Mouse (Mus musculus) MEL (cell line): Measurements from ENCODE around the gene Ddrgk1. TPM values are rescaled to one million over a fixed set of nuclear protein-coding genes. Genes with fewer than 3 reads are reported as not detected.

Experiments
- DNase-seq: peaks from one replicate; pipeline ENCODE4 v3.0.0; 2011; ENCODE audit warnings: low read depth, low spot score
- H3K27ac ChIP-seq: 2 replicates; pipeline ENCODE4 v1.5.1; 2012; ENCODE audit warnings: low read depth, mild to moderate bottlenecking, control low read depth, low read length, moderate library complexity; ENCODE audit not compliant: control insufficient read depth
- H3K27me3 ChIP-seq, 2 experiments: fragments of 150-350 bp in 1 of 2; sonication (generic) in 1 of 2; 2 replicates each; pipeline ENCODE4 v1.6.1; 2012; ENCODE audit warnings: low read length in 2 of 2, mild to moderate bottlenecking in 2 of 2, improper control_type of control experiment in 1 of 2, moderate library complexity in 1 of 2; ENCODE audit not compliant: insufficient read depth in 2 of 2, control insufficient read depth in 1 of 2
- H3K36me3 ChIP-seq, 2 experiments: 2 replicates each; pipeline ENCODE4 v1.6.1; 2012 to 2014; ENCODE audit warnings: low read length in 2 of 2, improper control_type of control experiment in 1 of 2, inconsistent platforms in 1 of 2, mild to moderate bottlenecking in 1 of 2; ENCODE audit not compliant: insufficient read depth in 2 of 2, control insufficient read depth in 1 of 2
- H3K4me1 ChIP-seq, 2 experiments: fragments of 150-350 bp in 1 of 2; sonication (generic) in 1 of 2; 2 replicates each; pipeline ENCODE4 v1.6.1; 2012; ENCODE audit warnings: low read length in 2 of 2, improper control_type of control experiment in 1 of 2, mild to moderate bottlenecking in 1 of 2; ENCODE audit not compliant: insufficient read depth in 2 of 2, control insufficient read depth in 1 of 2
- H3K4me3 ChIP-seq, 2 experiments: fragments of 150-350 bp in 1 of 2; sonication (generic) in 1 of 2; 2 replicates each; pipeline ENCODE4 v1.5.1; 2012; ENCODE audit warnings: low read depth in 2 of 2, low read length in 2 of 2, mild to moderate bottlenecking in 2 of 2, moderate library complexity in 2 of 2, control low read depth in 1 of 2, improper control_type of control experiment in 1 of 2; ENCODE audit not compliant: control insufficient read depth in 1 of 2, insufficient read depth in 1 of 2
- H3K79me2 ChIP-seq: 2 replicates; pipeline ENCODE4 v1.6.1; 2012; ENCODE audit warnings: mild to moderate bottlenecking, low read length, moderate library complexity; ENCODE audit not compliant: control insufficient read depth, poor library complexity, insufficient read depth
- H3K9ac ChIP-seq: 2 replicates; pipeline ENCODE4 v1.6.1; 2012; ENCODE audit warnings: low read depth, mild to moderate bottlenecking, control low read depth, low read length, moderate library complexity; ENCODE audit not compliant: control insufficient read depth, poor library complexity, severe bottlenecking
- H3K9me3 ChIP-seq: fragments of 150-350 bp; sonication (generic); replicated peaks from 2 replicates; pipeline ENCODE4 v1.6.1; 2012; ENCODE audit warnings: mild to moderate bottlenecking, low read length, improper control_type of control experiment, moderate library complexity; ENCODE audit not compliant: insufficient read depth
- BHLHE40 ChIP-seq: IDR thresholded peaks from 2 replicates; pipeline ENCODE4 v1.6.1; 2012; ENCODE audit warnings: low read depth, mild to moderate bottlenecking, inconsistent platforms, low read length, improper control_type of control experiment, borderline replicate concordance
- CHD2 ChIP-seq: IDR thresholded peaks from 2 replicates; pipeline ENCODE4 v1.6.1; 2011; ENCODE audit warnings: low read length, improper control_type of control experiment
- CTCF ChIP-seq, 3 experiments: IDR thresholded peaks in 2 of 3; conservative IDR thresholded peaks in 1 of 3; 2 replicates each; pipeline ENCODE4 v1.5.1; 2011 to 2012; ENCODE audit warnings: low read length in 3 of 3, low read depth in 2 of 3, mild to moderate bottlenecking in 2 of 3, improper control_type of control experiment in 1 of 3, inconsistent platforms in 1 of 3, mixed read lengths in 1 of 3, moderate library complexity in 1 of 3; ENCODE audit not compliant: control insufficient read depth in 1 of 3, insufficient read depth in 1 of 3, poor library complexity in 1 of 3, severe bottlenecking in 1 of 3
- ELF1 ChIP-seq: IDR thresholded peaks from 2 replicates; pipeline ENCODE4 v1.6.1; 2014; ENCODE audit warnings: low read depth, mild to moderate bottlenecking, inconsistent platforms, low read length, improper control_type of control experiment, moderate library complexity
- EP300 ChIP-seq, 2 experiments: IDR thresholded peaks; 2 replicates each; pipeline ENCODE4 v1.6.1; 2011; ENCODE audit warnings: improper control_type of control experiment in 2 of 2, low read length in 2 of 2, low read depth in 1 of 2, mild to moderate bottlenecking in 1 of 2
- ETS1 ChIP-seq: IDR thresholded peaks from 2 replicates; pipeline ENCODE4 v1.6.1; 2012; ENCODE audit warnings: low read depth, mild to moderate bottlenecking, inconsistent platforms, low read length, improper control_type of control experiment, moderate library complexity
- GATA1 ChIP-seq: IDR thresholded peaks from 2 replicates; pipeline ENCODE4 v1.6.1; 2011; ENCODE audit warnings: low read depth, low read length, improper control_type of control experiment
- HCFC1 ChIP-seq: IDR thresholded peaks from 2 replicates; pipeline ENCODE4 v1.6.1; 2012; ENCODE audit warnings: low read depth, mild to moderate bottlenecking, inconsistent platforms, low read length, improper control_type of control experiment, moderate library complexity
- JUND ChIP-seq: IDR thresholded peaks from 2 replicates; pipeline ENCODE4 v1.6.1; 2011; ENCODE audit warnings: low read depth, mild to moderate bottlenecking, improper control_type of control experiment, low read length
- KAT2A ChIP-seq: conservative IDR thresholded peaks from 2 replicates; pipeline ENCODE4 v1.6.1; 2012; ENCODE audit warnings: low read depth, low read length, improper control_type of control experiment, inconsistent platforms
- MAFK ChIP-seq: IDR thresholded peaks from 2 replicates; pipeline ENCODE4 v1.6.1; 2011; ENCODE audit warnings: low read depth, mild to moderate bottlenecking, low read length, improper control_type of control experiment, borderline replicate concordance
- MAX ChIP-seq: IDR thresholded peaks from 2 replicates; pipeline ENCODE4 v1.6.1; 2011; ENCODE audit warnings: low read length, improper control_type of control experiment
- MAZ ChIP-seq: IDR thresholded peaks from 2 replicates; pipeline ENCODE4 v1.6.1; 2012; ENCODE audit warnings: low read depth, mild to moderate bottlenecking, inconsistent platforms, low read length, improper control_type of control experiment
- MEF2A ChIP-seq: IDR thresholded peaks from 2 replicates; pipeline ENCODE4 v1.6.1; 2014; ENCODE audit warnings: low read depth, mild to moderate bottlenecking, inconsistent platforms, low read length, improper control_type of control experiment; ENCODE audit not compliant: poor library complexity, insufficient replicate concordance, severe bottlenecking; ENCODE audit errors: extremely low read depth
- MXI1 ChIP-seq: IDR thresholded peaks from 2 replicates; pipeline ENCODE4 v1.6.1; 2011; ENCODE audit warnings: mild to moderate bottlenecking, low read depth, low read length, improper control_type of control experiment
- MYB ChIP-seq: IDR thresholded peaks from 2 replicates; pipeline ENCODE4 v1.6.1; 2011; ENCODE audit warnings: mild to moderate bottlenecking, low read depth, low read length, improper control_type of control experiment
- NELFE ChIP-seq: IDR thresholded peaks from 2 replicates; pipeline ENCODE4 v1.6.1; 2011; ENCODE audit warnings: low read depth, low read length, improper control_type of control experiment
- NRF1 ChIP-seq: IDR thresholded peaks from 2 replicates; pipeline ENCODE4 v1.6.1; 2014; ENCODE audit warnings: low read depth, mild to moderate bottlenecking, inconsistent platforms, low read length, improper control_type of control experiment, moderate library complexity; ENCODE audit not compliant: poor library complexity, insufficient read depth, severe bottlenecking
- POLR2A ChIP-seq, 2 experiments: IDR thresholded peaks; 2 replicates each; pipeline ENCODE4 v1.6.1; 2011 to 2012; ENCODE audit warnings: low read length in 2 of 2, mild to moderate bottlenecking in 2 of 2, control low read depth in 1 of 2, improper control_type of control experiment in 1 of 2, low read depth in 1 of 2, moderate library complexity in 1 of 2; ENCODE audit not compliant: control insufficient read depth in 1 of 2, insufficient read depth in 1 of 2, poor library complexity in 1 of 2
- POLR2AphosphoS5 ChIP-seq: IDR thresholded peaks from 2 replicates; pipeline ENCODE4 v1.6.1; 2012; ENCODE audit warnings: low read depth, borderline replicate concordance, mild to moderate bottlenecking, inconsistent platforms, low read length, moderate library complexity, mixed read lengths
- RAD21 ChIP-seq: IDR thresholded peaks from 2 replicates; pipeline ENCODE4 v1.6.1; 2011; ENCODE audit warnings: mild to moderate bottlenecking, low read depth, low read length, improper control_type of control experiment
- RCOR1 ChIP-seq: IDR thresholded peaks from 2 replicates; pipeline ENCODE4 v1.6.1; 2012; ENCODE audit warnings: low read depth, mild to moderate bottlenecking, inconsistent platforms, low read length, improper control_type of control experiment
- SIN3A ChIP-seq: IDR thresholded peaks from 2 replicates; pipeline ENCODE4 v1.6.1; 2012; ENCODE audit warnings: low read length, improper control_type of control experiment, inconsistent platforms
- TAL1 ChIP-seq: IDR thresholded peaks from 2 replicates; pipeline ENCODE4 v1.6.1; 2012; ENCODE audit warnings: mild to moderate bottlenecking, inconsistent platforms, low read length, moderate library complexity, mixed read lengths
- TBP ChIP-seq: IDR thresholded peaks from 2 replicates; pipeline ENCODE4 v1.8.0; 2011; ENCODE audit warnings: low read depth, low read length, improper control_type of control experiment
- TCF12 ChIP-seq: IDR thresholded peaks from 2 replicates; pipeline ENCODE4 v1.6.1; 2014; ENCODE audit warnings: low read depth, mild to moderate bottlenecking, inconsistent platforms, low read length, improper control_type of control experiment, moderate library complexity
- USF2 ChIP-seq, 2 experiments: IDR thresholded peaks; 2 replicates each; pipeline ENCODE4 v1.6.1; 2011 to 2012; ENCODE audit warnings: improper control_type of control experiment in 2 of 2, low read length in 2 of 2, borderline replicate concordance in 1 of 2, inconsistent platforms in 1 of 2, low read depth in 1 of 2, mild to moderate bottlenecking in 1 of 2; ENCODE audit not compliant: insufficient read depth in 1 of 2
- ZC3H11A ChIP-seq: IDR thresholded peaks from 2 replicates; pipeline ENCODE4 v1.6.1; 2012; ENCODE audit warnings: low read depth, mild to moderate bottlenecking, inconsistent platforms, low read length, improper control_type of control experiment
- ZKSCAN1 ChIP-seq: IDR thresholded peaks from 2 replicates; pipeline ENCODE4 v1.6.1; 2012; ENCODE audit warnings: low read depth, mild to moderate bottlenecking, inconsistent platforms, low read length, improper control_type of control experiment, moderate library complexity
- polyA plus RNA-seq, 2 experiments: library from polyadenylated mRNA; stranded (reverse) in 1 of 2; unstranded in 1 of 2; fragments of >175 nt in 1 of 2; fragments of >200 nt in 1 of 2; gene quantifications; 2 replicates each; pipeline versions ENCODE4 v1.2.1 to v1.2.4; 2012; ENCODE audit warnings: low replicate concordance in 2 of 2, low read depth in 1 of 2; ENCODE audit not compliant: insufficient read length in 2 of 2, insufficient read depth in 1 of 2, missing spikeins in 1 of 2
- total RNA-seq: library from RNA; depleted of rRNA; stranded (reverse); fragments of 300-350 nt; gene quantifications from 2 replicates; pipeline ENCODE4 v1.2.3, GENCODE M21; 2012

Gene Ddrgk1
- total and polyA plus RNA-seq, 3 experiments, result 52.7 to 73.6 TPM; not detected in 1

- Histone ChIP-seq H3K36me3 (peaks cover 2 to 13% of the 10 kb centered on the region in 2 experiments; a peak in 3 of 4 replicates), H3K4me1 (peaks cover 11 to 19% of the 10 kb centered on the region in 2 experiments), H3K9me3 (no peaks in the 10 kb centered on the region), H3K27me3 (no peaks in the 10 kb centered on the region), H3K27ac (peak overlapping the region; percentile 84), H3K9ac (no peak overlapping the region), H3K79me2 (no peaks in the 10 kb centered on the region), H3K4me3 (no peak overlapping the region)
- TF ChIP-seq RCOR1 (no peak), POLR2A (IDR thresholded peaks at IDR 0.05; ENCODE audit: control insufficient read depth in 1 of 2, insufficient read depth in 1 of 2, low read depth in 1 of 2, low read length in 2 of 2, poor library complexity in 1 of 2) (no peak), POLR2AphosphoS5 (no peak), ZC3H11A (no peak), NRF1 (no peak), MAFK (no peak), BHLHE40 (no peak), CTCF (IDR thresholded peaks at IDR 0.05 in 2 of 3, conservative IDR thresholded peaks at IDR 0.05 in 1 of 3; ENCODE audit: control insufficient read depth in 1 of 3, insufficient read depth in 1 of 3, low read depth in 2 of 3, low read length in 3 of 3, poor library complexity in 1 of 3, severe bottlenecking in 1 of 3) (no peak), CHD2 (no peak), ZKSCAN1 (no peak), RAD21 (no peak), SIN3A (no peak), HCFC1 (no peak), TAL1 (no peak), MAZ (no peak), MAX (no peak), MYB (no peak)
- DNase-seq, result no peak
These were observed 7.9 kb downstream of the Ddrgk1 start for GRCm38 (mm10) chr2:130656536-130656935.

GRCm38 (mm10) chr2:130655660-130656339, 8.7 kb downstream of the Ddrgk1 start:
- peaks cover 11 to 19% of the 10 kb centered on the region in 2 experiments for H3K4me1 ChIP-seq
- peaks cover 2 to 13% of the 10 kb centered on the region in 2 experiments; a peak in 3 of 4 replicates for H3K36me3 ChIP-seq
- no peaks in the 10 kb centered on the region for H3K27me3 ChIP-seq
- H3K9me3 ChIP-seq, result no peaks in the 10 kb centered on the region
- H3K27ac ChIP-seq, result peak overlapping the region; percentile 84
- no peak overlapping the region for H3K9ac ChIP-seq
- TF ChIP-seq TCF12 (peak; percentile 97), TBP (peak; percentile 42; the same call in 1 of the 2 replicates), NELFE (no peak), USF2 (IDR thresholded peaks at IDR 0.05; ENCODE audit: borderline replicate concordance in 1 of 2, insufficient read depth in 1 of 2, low read depth in 1 of 2, low read length in 2 of 2) (no peak), GATA1 (peak; percentile 96), MAX (0 out of 2 replicates have a peak, but pooled peaks have one; percentile 32), ZKSCAN1 (no peak), JUND (0 out of 2 replicates have a peak, but pooled peaks have one; percentile 19), ETS1 (peak; percentile 93), SIN3A (peak; percentile 71), KAT2A (no peak), MEF2A (peak; percentile 77; the same call in 1 of the 2 replicates), ELF1 (no peak), BHLHE40 (no peak), MAFK (peak; percentile 58; the same call in 1 of the 2 replicates), MXI1 (peak; percentile 42; the same call in 1 of the 2 replicates), RCOR1 (peak; percentile 83), HCFC1 (peak; percentile 21; the same call in 1 of the 2 replicates), MYB (no peak), EP300 (IDR thresholded peaks at IDR 0.05; ENCODE audit: low read depth in 1 of 2, low read length in 2 of 2) (peak; percentile 90 to 92), TAL1 (peak; percentile 90)
- peak; percentile 83 for DNase-seq
- H3K4me3 ChIP-seq, result 0 out of 4 replicates have a peak overlapping the region, but pooled peaks of 1 of the 2 experiments have one; percentile 21
- no peaks in the 10 kb centered on the region for H3K79me2 ChIP-seq
